Mouse (Mus musculus) adrenal gland, adult 2 months (tissue): ENCODE measurements at regions not wholly inside any gene's neighbourhood (a gene's known extent, or its start where the extent isn't known, plus 50 kb on each side); places are given as distances from the start of the nearest gene placed in this dataset.

Source experiments
- DNase-seq: peaks from one replicate; pipeline ENCODE4 v3.0.0; 2021

- no peak for DNase-seq
These were observed 201.6 kb upstream of the 4930452B06Rik start for GRCm38 (mm10) chr14:8867641-8868040.

- no peak for DNase-seq
These were observed 185.5 kb upstream of the 4930452B06Rik start for GRCm38 (mm10) chr14:8851572-8851971.

DNA sequence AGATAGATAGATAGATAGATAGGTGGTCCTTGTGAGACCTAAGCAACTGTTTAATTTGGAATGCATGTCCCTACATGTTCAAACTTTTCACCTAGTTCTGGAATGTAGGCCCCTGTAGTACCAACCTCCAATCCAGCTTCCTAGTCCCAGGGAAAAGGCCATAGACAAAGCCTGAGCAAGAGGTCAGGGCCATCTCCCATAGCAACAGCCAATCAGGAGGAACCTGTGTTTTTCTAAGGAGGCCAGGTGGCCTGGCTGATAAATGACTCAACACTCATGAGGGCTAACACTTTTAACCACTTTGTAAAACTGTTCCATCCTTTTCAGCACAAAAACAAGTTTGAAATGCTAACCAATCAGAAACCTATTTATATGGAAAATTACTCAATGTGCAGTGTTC lies 184.2 kb upstream of the 4930452B06Rik start:
- no peak for DNase-seq

DNA sequence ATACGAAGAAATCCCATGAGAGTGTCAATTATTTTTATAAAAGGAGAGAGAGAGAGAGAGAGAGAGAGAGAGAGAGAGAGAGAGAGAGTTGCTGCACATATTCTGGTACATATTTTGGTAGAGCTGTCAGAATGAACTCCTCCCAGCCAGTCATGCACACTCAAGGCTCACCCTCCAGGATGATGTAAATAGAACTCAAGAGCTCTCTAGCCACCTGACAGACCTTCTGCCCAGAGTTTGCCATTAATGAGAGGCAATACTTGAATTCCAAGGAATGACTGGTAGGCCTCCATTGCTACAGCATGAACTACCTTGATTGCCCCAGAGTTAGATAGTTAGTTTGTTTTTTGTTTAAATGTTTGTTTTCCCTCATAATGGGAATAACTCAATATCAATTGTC lies 167.5 kb upstream of the 4930452B06Rik start:
- no peak for DNase-seq

DNA sequence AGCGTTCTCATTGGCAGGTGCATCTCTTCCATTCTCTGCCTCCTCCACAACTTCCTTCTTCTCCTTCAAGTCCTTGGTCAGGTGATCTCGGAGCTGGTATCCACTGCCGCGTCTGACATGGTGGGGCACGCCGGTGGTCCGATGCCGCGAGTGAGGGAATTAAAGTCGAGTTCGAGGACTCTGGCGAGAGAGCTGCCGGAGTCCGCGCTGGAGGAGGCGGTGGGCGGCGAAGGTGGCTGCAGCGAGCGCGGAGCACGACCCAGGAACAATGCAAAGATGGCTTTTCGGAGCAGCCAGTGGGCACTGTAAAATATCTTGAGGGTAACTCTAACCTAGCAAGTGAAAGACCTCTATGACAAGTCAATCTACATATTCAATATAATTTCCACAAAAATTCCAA lies 134.2 kb upstream of the 4930452B06Rik start:
- DNase-seq, result peak; percentile 10

GRCm38 (mm10) chr14:8789348-8789747 lies 123.3 kb upstream of the 4930452B06Rik start:
- DNase-seq, result no peak

GRCm38 (mm10) chr14:8760541-8760940 lies 94.5 kb upstream of the 4930452B06Rik start:
- DNase-seq, result no peak

- no peak for DNase-seq
These were observed 70.8 kb upstream of the 4930452B06Rik start for GRCm38 (mm10) chr14:8736831-8737230.

- no peak for DNase-seq
These were observed 67.2 kb upstream of the 4930452B06Rik start for GRCm38 (mm10) chr14:8733261-8733660.

GRCm38 (mm10) chr14:8727364-8727763 lies 61.3 kb upstream of the 4930452B06Rik start:
- DNase-seq, result no peak
